Mouse (Mus musculus): Measurements from ENCODE around the gene Cetn3.

Cetn3 gene

DNA sequence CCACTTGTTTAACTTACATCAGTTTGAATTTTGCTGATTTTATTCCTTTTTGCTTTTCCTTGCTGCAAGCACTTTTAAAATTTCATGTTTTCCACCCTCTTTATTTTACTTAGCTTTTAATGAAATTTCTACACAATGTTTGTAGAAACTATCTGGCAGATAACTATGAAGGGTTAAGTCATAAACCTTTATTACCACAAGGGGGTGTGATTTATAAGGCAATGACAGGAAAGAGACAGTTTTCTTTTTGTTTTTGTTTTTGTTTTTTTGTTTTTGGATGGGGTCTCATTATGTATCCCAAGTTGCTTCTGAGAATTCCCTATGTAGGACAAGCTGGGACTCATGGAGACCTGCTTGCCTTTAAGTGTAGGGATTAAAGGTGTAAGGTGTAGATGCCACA, 39.9 kb downstream of the Cetn3 start:
- DNase-seq (ENCODE audit: low read depth) = no peak

DNA sequence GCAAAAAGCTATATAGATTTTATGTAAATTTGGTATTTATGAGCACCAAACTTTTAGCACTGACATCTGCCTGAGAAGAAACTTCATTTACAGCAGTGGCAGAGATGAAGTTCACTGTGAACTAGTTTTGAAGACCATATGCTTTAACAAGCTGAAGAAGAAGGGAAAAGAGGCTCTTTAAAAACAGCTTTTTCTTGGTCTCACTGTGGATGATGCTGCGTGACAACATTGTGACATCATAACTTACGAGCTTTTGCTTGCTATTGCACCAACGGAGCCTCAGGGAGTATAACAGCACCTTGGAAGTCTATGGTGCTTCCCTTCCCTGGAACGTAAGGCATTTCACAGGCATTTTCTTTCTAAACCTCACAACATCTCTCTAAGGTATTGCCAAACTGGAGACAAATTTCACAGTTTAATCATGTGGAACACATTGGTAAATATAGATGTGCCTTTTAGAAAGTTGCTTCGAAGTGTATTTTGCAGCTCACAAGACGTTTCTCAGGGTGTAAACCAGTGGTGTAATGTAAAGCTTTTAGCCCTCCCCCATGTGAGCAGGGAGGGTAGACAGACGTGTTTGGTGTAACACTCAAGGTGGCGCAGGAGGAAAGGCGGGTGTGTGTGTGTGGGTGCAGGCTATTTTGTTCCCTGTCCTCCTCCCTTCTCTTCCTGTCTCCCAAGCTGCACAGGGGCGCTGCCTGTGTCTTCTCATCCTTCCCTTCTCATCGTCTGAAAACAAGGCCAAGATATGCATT, 41.9 kb downstream of the Cetn3 start:
- DNase-seq (ENCODE audit: low read depth) = no peak

DNA sequence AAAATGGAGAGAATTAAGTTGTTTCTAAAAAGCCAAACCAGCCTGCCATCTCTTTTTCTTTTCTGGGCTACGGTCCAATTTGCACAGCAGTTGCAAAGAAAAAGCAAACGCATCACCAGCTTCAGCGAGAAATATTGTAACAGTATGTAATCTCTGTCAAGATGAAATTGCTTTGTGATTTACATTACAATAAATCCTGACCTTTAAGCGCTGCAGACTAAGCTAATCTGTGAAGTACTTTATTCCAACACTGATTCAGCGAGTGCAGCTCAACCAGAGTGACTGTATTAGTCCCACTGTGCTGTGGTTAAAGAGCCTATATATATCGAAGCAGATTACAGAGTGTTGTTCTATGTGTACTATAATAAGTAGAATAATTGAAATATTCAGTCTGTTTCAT, 45.6 kb downstream of the Cetn3 start:
- no peak for DNase-seq (ENCODE audit: low read depth)

DNA sequence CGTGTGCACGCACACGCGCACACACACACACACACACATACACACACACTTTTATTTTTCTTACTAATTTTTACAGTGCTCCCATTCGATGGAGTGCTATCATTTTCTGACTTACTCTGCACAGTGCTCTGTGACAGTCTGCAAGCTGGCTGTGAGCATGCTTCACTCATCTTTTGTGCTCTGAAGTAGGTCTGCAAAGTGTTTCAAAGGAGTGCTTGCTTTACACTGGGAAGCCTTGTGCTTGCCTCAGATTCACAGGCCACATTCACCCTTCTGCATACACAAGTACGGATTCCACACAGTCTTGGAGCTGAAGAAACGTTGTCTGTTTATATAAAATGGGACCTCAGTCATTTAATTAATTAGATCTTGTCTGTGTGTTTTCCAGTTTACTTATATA, 49.0 kb downstream of the Cetn3 start:
- DNase-seq (ENCODE audit: low read depth) = no peak

DNA sequence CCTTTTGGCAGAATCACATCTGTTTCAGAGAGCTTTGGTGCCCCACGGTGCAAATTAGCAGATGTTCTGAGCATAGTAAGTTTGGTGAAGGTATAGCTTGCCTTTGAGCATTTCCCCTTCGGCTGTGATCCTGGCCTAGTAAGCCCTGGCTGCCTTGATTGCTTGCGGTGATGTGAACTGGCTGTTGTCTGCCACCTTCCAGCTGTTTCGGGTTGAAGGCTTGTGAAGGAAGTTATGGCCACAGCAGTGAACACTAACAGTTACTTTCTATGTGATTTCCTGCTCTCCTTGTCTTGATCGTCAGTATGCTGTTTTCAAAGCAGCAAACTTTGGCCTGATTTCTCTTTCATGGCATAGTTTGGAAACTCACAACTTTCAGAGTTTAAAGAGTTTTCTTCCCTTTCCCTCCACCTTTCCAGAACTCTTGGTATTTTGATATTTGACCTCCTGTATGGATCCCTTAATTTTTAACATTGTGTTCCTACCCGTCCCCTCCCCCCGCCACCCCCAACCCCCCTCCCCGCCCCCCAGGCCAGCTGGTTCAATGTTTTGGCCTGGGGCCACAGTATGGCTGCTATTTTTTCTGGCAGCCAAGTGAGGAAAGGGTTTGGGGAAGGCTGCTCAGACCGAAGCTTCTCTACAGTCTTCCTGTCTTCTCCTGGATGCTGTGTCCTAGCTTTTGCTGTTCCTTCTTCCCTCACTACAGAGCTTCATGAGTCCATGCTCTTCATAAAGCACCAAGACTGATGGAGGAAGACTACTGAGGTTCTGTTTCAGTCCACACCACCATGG, 53.7 kb downstream of the Cetn3 start:
- no peak for DNase-seq (ENCODE audit: low read depth)

DNA sequence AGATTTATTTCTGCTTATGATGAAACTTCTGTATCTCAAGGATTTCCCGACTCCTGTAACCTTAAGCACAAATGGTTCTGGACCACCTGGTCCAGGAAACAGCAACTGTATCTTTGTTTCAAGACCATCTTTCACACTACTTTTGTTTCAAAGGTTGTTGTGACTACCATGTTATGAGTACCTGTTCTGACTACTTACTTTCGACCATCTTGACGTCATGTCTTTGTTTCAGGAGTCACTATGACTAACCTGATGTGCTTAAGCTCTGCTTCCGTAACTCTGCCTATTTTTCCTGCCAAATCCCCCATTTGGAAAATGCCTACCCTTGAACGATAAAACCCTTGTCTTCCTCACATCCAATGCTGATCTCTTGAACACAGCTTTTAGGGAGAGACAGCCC, 55.1 kb downstream of the Cetn3 start:
- no peak for DNase-seq (ENCODE audit: low read depth)

DNA sequence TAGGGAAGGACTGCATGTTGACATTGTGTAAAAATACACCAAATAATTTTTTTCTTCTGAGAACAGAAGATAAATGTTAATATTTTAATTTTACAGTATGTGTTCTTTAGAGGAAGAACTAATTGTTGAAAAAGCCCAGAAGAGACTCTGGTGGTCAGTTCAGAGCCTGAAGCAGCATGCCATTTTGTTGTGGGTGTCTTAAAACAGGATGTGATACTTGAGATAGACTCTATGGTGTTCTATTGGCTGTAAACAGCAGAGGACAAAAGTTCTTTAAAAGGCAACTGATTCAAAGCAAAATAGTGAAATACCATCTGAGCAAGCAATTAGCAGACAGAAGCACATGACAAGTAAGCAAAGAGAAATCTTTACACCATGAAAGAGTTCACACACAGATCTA, 56.1 kb downstream of the Cetn3 start:
- no peak for DNase-seq (ENCODE audit: low read depth)

DNA sequence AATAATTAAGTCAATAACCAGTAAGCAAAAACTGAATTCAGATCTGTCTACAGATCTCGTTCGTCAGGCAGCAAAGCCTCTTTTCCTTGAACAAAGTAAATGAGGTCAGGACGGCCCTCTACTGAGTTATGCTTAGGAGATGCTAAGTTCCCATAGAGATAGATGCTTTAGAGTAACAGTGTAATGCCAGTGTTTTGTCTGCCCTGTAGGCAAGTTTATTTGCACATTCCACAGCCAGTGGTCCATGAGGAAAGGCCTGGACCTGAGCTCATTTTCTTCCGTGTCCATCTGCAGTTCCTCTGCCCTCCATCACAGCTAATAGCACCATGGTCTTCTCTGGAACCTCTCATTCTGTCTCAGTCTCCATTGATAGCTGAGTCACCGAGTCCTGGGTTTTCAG, 57.4 kb downstream of the Cetn3 start:
- no peak for DNase-seq (ENCODE audit: low read depth)

DNA sequence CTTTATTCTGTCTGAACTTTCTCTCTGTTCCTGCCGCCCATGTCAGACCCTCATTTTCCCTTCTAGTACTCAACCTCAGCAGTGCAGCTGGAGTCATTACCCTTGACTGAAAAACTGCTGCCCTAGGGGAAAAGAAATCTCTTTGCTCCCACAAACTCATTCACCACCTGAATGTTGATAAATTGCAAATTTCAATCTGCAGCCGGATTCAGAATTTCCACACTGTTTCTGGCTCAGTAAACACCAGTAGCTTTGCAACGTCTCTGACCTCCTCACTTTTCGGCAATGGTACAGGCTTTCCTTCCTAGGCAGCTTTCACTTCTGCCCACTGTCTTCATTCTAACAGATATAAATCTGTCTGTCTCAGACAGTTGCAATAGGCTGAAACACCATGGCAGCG, 57.8 kb downstream of the Cetn3 start:
- no peak for DNase-seq (ENCODE audit: low read depth)

DNA sequence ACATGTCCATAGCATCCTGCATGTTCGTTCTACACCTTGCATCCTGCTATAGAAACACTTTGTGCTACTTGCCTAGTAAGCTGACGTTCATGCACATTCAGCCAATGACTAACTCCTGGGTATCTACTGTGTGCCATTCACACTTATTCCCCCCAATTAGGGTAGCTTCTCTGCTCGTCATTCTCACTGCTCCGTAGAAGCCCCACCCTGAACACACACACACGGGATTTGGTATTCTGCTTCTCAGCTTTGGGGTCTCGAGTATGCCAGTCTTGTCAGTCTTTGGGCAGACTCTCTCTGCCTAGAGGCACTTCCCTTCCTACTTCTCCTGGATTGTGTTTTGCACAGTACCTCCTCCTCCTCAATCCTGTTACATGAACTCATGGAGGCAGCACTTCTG, 59.4 kb downstream of the Cetn3 start:
- no peak for DNase-seq (ENCODE audit: low read depth)

All from induced T-regulatory cell, adult 2 months (primary cell).